Mouse (Mus musculus) heart, embryonic 11.5 days (tissue): ENCODE data around the gene Pou5f2. TPM values are rescaled to one million over a fixed set of nuclear protein-coding genes. Genes with fewer than 3 reads are reported as not detected.

Experiments used
- ATAC-seq: fragments of 200-750 bp; cut with Nextera tagmentation; replicated peaks from 2 replicates; pipeline ENCODE4 v1.8.0; 2017; ENCODE audit warnings: moderate library complexity; ENCODE audit not compliant: insufficient number of reproducible peaks, low FRiP score, low TSS enrichment
- H3K27ac ChIP-seq: fragments of 300-500 bp; sonication (generic); 2 replicates; pipeline ENCODE4 v1.5.1; 2014; ENCODE audit warnings: mild to moderate bottlenecking, low read depth, low read length
- H3K27me3 ChIP-seq: fragments of 300-500 bp; sonication (generic); 2 replicates; pipeline ENCODE4 v1.6.1; 2014; ENCODE audit warnings: mild to moderate bottlenecking, low read length, mixed read lengths; ENCODE audit not compliant: control insufficient read depth, insufficient read depth
- H3K36me3 ChIP-seq: fragments of 300-500 bp; sonication (generic); 2 replicates; pipeline ENCODE4 v1.6.1; 2014; ENCODE audit warnings: mild to moderate bottlenecking, low read length, moderate library complexity, mixed read lengths; ENCODE audit not compliant: control insufficient read depth, insufficient read depth
- H3K4me1 ChIP-seq: fragments of 300-500 bp; sonication (generic); 2 replicates; pipeline ENCODE4 v1.6.1; 2014; ENCODE audit warnings: low read length; ENCODE audit not compliant: control insufficient read depth, insufficient read depth
- H3K4me2 ChIP-seq: fragments of 300-500 bp; sonication (generic); 2 replicates; pipeline ENCODE4 v1.6.1; 2014; ENCODE audit warnings: mild to moderate bottlenecking, moderate library complexity
- H3K4me3 ChIP-seq: fragments of 300-500 bp; sonication (generic); 2 replicates; pipeline ENCODE4 v1.5.1; 2014; ENCODE audit warnings: low read depth, low read length
- H3K9ac ChIP-seq: fragments of 300-500 bp; sonication (generic); 2 replicates; pipeline ENCODE4 v1.6.1; 2014; ENCODE audit warnings: mild to moderate bottlenecking, low read depth, low read length, moderate library complexity
- H3K9me3 ChIP-seq: fragments of 300-500 bp; sonication (generic); replicated peaks from 2 replicates; pipeline ENCODE4 v1.6.1; 2016; ENCODE audit warnings: low read length; ENCODE audit not compliant: control insufficient read depth
- WGBS: fragments of 180-500 bp; shearing (Covaris S2); extraction: QIAGEN DNeasy Blood & Tissue Kit; methylation state at CpG from one replicate; pipeline ENCODE4 v1.1.7; 2014; ENCODE audit not compliant: insufficient replicate concordance; 5-methylcytosine and 5-hydroxymethylcytosine counted together
- polyA plus RNA-seq: library from polyadenylated mRNA; unstranded; fragments of >200 nt; fragmentation: Nextera tagmentation; extraction: Ambion mirVana; gene quantifications from 2 replicates; pipeline ENCODE4 v1.2.1, GENCODE M21; 2014

The Pou5f2 gene
- polyA plus RNA-seq, 1 experiment from 2014 or later = 1.2 TPM

- ATAC-seq = no peak
- no peak overlapping the region for H3K4me2 ChIP-seq
- no peaks in the 10 kb centered on the region for H3K27me3 ChIP-seq
- no peak overlapping the region for H3K4me3 ChIP-seq
- H3K9me3 ChIP-seq = no peaks in the 10 kb centered on the region
- 83% methylated on average over 1 of the region's 1 CpGs for WGBS
- no peaks in the 10 kb centered on the region for H3K4me1 ChIP-seq
- no peak overlapping the region for H3K27ac ChIP-seq
- H3K9ac ChIP-seq = no peak overlapping the region
- H3K36me3 ChIP-seq = no peaks in the 10 kb centered on the region
These were observed 14.5 kb upstream of the Pou5f2 start for GRCm38 (mm10) chr13:78010176-78010575.

GRCm38 (mm10) chr13:78032821-78033220, 8.1 kb downstream of the Pou5f2 start:
- 33% methylated on average over 1 of the region's 1 CpGs for WGBS

GRCm38 (mm10) chr13:78037203-78037602, 12.5 kb downstream of the Pou5f2 start:
- WGBS = 54% methylated on average over 1 of the region's 1 CpGs

More at GRCm38 (mm10) chr13:78032821-78033220, 8.1 kb downstream of the Pou5f2 start:
- no peaks in the 10 kb centered on the region for H3K27me3 ChIP-seq
- H3K4me2 ChIP-seq = no peak overlapping the region
- no peak overlapping the region for H3K4me3 ChIP-seq
- no peak overlapping the region for H3K27ac ChIP-seq
- H3K9me3 ChIP-seq = no peaks in the 10 kb centered on the region
- no peaks in the 10 kb centered on the region for H3K36me3 ChIP-seq
- H3K9ac ChIP-seq = no peak overlapping the region
- ATAC-seq = no peak
- no peaks in the 10 kb centered on the region; the same call in 1 of the 2 replicates for H3K4me1 ChIP-seq

GRCm38 (mm10) chr13:78043203-78043602, 18.5 kb downstream of the Pou5f2 start:
- H3K27ac ChIP-seq = no peak overlapping the region
- WGBS = 66% methylated on average over 6 of the region's 6 CpGs
- ATAC-seq = no peak

More at GRCm38 (mm10) chr13:78037203-78037602, 12.5 kb downstream of the Pou5f2 start:
- no peaks in the 10 kb centered on the region; the same call in 1 of the 2 replicates for H3K4me1 ChIP-seq
- H3K27ac ChIP-seq = no peak overlapping the region
- no peak for ATAC-seq
- no peak overlapping the region for H3K4me3 ChIP-seq
- no peaks in the 10 kb centered on the region for H3K9me3 ChIP-seq
- H3K36me3 ChIP-seq = no peaks in the 10 kb centered on the region
- H3K9ac ChIP-seq = no peak overlapping the region
- H3K4me2 ChIP-seq = no peak overlapping the region
- H3K27me3 ChIP-seq = no peaks in the 10 kb centered on the region

GRCm38 (mm10) chr13:78045116-78045515, 20.4 kb downstream of the Pou5f2 start:
- H3K36me3 ChIP-seq = no peaks in the 10 kb centered on the region

More at GRCm38 (mm10) chr13:78043203-78043602, 18.5 kb downstream of the Pou5f2 start:
- Histone ChIP-seq H3K9me3 (no peaks in the 10 kb centered on the region), H3K4me2 (no peak overlapping the region), H3K36me3 (no peaks in the 10 kb centered on the region), H3K4me3 (no peak overlapping the region), H3K9ac (no peak overlapping the region), H3K27me3 (no peaks in the 10 kb centered on the region), H3K4me1 (peaks cover 3% of the 10 kb centered on the region; the same call in 1 of the 2 replicates)

More at GRCm38 (mm10) chr13:78045116-78045515, 20.4 kb downstream of the Pou5f2 start:
- Histone ChIP-seq H3K9ac (no peak overlapping the region), H3K9me3 (no peaks in the 10 kb centered on the region), H3K27ac (no peak overlapping the region), H3K4me2 (no peak overlapping the region), H3K4me3 (no peak overlapping the region), H3K4me1 (peaks cover 3% of the 10 kb centered on the region; the same call in 1 of the 2 replicates), H3K27me3 (no peaks in the 10 kb centered on the region)
- ATAC-seq = no peak
- WGBS = 23% methylated on average over 5 of the region's 5 CpGs

Other genes with a start within 250 kb of the Pou5f2 start
- 10.2 and 10.9 TPM in 2 replicates for gene Nr2f1, start 174.9 kb downstream of the Pou5f2 start, polyA plus RNA-seq